Mouse (Mus musculus): ENCODE results near the gene Tmem213. TPM values are rescaled to one million over a fixed set of nuclear protein-coding genes. Genes with fewer than 3 reads are reported as not detected.
A peak's percentile ranks its signal among the peaks of the same experiment; 100 is the strongest.

The Tmem213 gene
- total RNA-seq (2021) = not detected

DNA sequence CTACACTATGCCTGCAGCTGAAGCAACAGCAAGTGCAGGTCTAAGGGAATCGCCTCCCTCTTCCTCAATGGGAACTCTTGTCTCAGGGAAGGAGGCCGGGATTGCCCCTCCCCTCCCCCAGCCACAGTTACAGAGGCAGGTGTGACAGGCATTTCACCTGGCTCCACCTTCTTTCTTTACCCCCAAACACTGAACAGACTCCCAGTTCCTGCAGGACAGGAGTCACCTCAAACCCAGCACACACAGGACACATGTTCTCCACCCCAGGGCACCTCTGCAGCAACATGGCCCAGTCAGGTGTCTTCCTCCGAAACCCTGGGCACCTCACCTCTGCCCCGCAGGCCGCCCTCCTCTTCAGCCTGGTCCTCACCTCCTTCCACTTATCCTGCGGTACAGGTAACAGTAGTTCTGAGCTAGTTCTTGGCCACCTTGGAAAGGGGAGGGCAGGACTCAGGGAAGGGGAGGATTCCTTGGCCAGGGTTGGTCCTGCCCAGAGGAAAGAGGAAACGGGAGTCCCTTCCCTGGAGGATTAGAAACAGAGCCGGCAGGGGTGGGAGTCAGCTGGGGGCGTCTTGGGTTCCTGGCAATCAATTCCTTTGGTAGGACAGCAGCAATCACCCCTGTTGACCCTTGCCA is at the start of gene Tmem213:
Tmem213 (plus strand) TSS at position 96 of the 636 bp plus-strand sequence.
- no peak for DNase-seq

- DNase-seq = no peak
Measured at GRCm38 (mm10) chr6:38064621-38065020, 44.4 kb upstream of the Tmem213 start.

DNA sequence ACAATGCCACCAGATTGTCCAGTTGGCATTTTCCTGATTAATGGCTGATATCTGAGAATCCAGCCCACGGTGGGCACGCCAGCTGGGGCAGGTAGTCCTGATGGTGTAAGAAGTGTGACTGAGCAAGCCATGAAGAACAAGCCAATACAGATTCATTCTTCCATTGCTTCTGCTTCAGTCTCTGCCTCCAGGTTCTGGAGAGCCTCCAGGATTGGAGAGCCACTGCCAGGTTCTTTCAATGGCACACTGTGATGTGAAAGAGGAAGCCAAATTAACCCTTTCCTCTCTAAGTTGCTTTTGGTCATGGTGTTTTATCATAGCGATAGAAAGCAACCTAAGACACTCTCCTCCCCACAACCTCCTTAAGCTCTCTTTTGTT is 43.9 kb upstream of the Tmem213 start:
- no peak for DNase-seq

DNA sequence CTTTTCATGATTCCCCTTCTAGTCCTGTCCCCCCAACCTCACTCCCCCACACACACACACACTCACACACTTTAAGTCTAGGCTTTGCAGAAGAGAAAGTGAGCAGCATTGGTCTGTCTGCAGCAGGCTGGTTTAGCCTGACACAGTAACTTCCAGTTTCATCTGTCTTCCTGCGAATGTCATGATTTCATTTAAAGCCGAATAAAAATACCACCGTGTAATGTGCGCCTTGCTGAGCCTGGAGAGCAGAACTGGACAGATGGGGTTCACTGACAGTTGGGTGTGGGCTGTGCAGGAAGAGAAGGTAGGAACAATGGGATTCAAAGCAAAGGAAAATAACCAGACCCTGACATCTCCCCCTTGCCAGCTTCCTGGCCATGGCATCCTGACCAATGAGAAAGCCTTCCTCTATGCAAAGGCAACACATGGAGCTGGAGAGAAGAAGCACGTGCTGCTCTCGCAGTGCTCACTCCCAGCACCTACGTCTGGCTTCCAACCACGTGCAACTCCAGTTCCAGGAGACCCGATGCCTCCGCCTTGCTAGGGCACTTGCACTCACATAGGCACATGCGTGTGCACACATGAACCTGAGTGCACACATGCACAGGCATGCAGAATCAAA is 43.4 kb upstream of the Tmem213 start:
- no peak for DNase-seq

GRCm38 (mm10) chr6:38066215-38066614 is 42.8 kb upstream of the Tmem213 start:
- DNase-seq = peak; percentile 69

- no peak for DNase-seq
Measured at GRCm38 (mm10) chr6:38071256-38071655, 37.8 kb upstream of the Tmem213 start.

- no peak for DNase-seq
Measured at GRCm38 (mm10) chr6:38072137-38072796, 36.8 kb upstream of the Tmem213 start.

DNA sequence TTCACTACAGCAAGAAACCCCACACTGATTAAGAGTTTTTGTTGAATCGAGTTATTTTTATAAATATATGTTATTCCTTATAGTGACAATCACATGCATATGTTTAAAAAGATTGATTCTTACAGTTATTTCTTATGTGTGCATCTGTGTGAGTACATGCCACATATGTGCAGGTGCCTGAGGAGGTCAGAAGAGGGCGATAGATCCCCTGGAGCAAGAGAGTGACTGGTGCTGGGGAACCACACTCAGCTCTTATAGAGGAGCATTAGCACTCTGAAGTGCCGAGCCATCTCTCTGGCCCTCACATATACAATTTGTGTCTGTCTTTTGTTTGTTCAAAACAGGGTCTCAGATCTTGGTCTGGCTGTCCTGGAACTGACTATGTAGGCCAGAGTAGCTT is 35.5 kb upstream of the Tmem213 start:
- DNase-seq = no peak

DNA sequence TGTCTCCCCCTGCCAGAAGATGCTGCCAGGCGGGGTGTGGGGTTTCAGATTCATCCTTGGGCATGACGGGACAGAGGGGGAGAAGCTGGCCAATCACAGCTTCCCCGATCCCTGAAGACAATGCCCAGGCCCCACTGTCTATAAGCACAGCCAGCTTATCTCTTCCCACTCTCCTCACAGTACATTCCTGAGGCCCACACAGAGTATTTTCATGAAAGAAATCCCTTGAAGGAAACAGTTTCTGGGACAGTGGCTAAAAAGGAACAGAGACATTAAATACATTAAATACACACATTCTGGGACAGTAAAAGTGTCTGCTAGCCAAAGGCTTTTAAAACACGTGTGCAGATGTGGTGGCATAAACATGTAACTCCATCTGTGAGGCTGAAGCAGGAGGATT is 28.7 kb upstream of the Tmem213 start:
- no peak for DNase-seq

DNA sequence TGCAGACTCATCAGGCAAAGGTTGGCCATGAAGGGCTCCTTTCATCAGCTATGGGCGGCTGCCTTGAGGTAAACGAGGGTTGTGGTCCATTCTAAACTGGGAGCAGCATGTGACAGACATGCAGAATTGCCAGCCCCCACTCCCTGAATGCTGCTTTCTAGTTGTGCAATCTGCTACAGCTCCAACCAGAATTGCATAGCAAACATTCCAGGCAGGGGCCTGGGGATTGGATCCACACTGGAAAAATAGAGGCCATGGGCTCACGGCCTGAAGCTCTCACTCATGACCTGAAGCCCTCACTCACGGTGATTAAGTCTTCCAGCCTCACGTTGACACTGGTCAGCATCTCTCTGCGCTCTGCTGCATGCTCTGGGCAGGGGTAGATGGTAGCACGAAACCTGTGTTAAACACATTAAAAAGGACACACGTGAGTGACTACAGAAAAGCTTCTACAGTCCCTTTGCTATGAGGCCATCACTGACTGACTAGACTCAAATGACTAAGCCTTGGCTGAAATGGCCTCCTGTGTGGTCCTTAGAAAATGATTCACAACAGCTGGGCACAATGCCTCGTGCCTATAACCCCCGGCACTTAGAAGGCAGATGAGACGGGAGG is 27.2 kb upstream of the Tmem213 start:
- peak; percentile 31 for DNase-seq

- DNase-seq = no peak
Measured at GRCm38 (mm10) chr6:38083204-38083603, 25.9 kb upstream of the Tmem213 start.

- no peak for DNase-seq
Measured at GRCm38 (mm10) chr6:38087242-38088026, 21.6 kb upstream of the Tmem213 start.

GRCm38 (mm10) chr6:38092539-38092938 is 16.5 kb upstream of the Tmem213 start:
- no peak for DNase-seq

DNA sequence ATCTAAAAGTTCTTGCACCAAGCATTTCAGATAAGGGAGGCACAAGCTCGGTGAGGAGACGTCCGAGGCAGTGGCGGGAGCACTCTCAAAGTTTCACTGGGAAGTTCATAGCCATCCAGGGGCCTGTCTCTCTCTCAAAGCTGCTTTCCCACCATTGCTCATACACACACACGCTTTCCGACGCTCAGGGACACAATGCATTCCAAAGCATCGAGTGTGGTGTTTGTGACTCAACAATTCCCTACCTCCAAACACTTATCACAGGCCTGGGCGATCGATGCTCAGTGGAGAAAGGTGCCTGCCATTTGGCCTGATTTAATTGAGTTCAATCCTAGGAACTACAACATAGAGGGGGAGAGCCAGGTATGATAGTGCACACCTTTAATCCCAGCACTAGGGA is 14.4 kb upstream of the Tmem213 start:
- no peak for DNase-seq

DNA sequence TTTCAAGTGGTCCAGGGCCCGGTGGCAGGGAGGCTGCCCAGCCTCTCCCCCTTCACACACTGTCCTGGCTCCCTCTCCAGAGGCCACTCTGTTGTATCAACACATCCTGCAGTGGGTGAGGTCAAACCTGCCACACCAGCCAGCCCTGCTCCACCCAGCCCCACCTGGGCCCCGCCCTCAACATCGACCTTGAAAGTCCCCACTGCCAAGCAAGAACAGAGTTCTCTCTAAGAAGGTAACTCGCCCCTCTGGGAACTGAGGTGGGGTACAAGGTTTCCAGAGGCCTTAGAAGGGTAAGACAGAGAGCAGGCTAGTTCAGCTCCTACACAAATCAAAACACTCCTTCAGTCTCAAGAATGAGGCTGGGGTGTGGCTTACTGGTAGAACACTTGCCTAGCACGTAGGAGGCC is 12.1 kb upstream of the Tmem213 start:
- DNase-seq = no peak

DNA sequence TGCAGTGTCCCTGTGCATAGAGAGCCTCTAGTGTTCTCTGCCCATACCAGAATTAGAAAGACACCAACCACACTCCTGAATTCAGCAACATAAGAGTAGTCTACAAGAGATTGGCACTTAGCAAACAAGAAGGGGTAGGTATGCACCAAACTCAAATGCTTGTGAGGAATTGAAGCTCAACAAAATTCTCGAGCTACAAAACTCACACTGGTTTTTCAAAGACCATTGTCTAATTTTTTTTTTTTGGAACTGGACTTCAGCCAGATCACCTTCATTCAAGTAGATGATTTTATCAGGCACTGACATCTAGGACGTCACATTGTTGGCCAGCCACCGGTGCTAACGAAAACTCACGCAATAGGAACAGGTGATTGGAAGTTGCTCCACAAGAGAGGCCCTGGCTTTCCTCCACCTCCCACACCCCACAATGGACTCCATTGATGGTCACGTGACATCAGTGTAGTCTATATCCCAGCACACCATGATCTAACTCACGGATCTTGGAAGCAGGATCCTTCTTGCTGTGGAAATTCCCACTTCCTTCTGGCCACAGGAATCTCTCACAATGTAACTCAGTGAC is 6.7 kb upstream of the Tmem213 start:
- DNase-seq = no peak

DNA sequence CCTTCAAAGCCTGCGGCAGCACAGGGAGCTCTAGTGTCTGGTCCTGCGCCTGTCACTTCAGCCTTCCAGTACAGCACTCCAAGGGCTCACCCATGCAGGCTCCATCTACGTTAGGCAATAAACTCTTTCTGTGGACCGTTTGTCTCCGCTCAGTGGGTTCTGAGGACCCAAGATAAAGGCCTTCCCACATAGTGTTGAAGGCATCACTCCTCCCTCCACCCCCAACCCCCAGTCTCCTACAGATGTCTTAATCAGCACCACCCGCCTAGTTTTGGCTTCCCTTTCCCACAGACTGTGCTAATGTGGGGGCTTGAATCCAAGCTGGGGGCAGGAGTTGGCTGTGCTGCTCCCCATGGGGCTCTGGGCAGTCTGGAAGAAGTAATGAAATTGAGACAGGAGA is 5.3 kb upstream of the Tmem213 start:
- peak; percentile 24 for DNase-seq

GRCm38 (mm10) chr6:38105924-38106323 is 3.1 kb upstream of the Tmem213 start:
- DNase-seq = no peak

DNA sequence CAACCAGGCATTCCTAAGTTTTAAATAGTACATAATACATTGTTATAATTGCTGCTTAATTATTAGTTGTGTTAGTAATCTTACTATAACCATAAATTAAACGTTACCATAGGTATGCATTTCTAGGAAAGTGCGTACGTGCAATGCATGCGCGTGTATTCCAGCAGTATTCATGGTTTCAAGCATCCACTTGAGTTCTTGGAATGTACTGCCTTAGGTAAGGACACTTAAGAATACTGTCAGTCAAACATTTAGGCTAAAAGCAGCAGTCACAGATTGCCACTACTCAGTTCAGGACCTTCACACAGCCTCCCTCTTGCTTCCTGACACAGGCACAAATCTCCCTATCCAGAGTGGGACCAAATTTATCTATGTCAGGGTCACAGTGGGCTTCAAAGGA is 606 bp upstream of the Tmem213 start:
- DNase-seq = no peak

DNA sequence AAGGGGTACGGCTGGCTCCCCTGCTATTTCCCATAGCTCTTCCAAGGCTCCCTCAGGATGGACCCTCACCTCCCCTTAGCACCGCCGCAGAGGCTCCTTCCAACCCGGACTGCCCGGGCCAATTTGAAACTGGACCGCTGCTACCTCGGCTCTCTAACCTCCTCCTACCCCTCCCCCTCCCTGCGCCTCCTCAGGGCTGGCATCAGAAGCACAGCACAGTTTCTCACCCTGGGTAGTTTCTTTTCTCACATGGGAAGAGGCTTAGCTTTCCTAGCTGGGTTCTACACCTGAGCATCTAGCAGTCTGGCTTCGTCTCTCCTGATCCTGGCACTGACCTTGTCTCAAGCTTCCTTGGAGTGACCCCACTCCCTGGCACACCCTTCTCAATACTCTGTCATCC is 816 bp downstream of the Tmem213 start:
- no peak for DNase-seq

DNA sequence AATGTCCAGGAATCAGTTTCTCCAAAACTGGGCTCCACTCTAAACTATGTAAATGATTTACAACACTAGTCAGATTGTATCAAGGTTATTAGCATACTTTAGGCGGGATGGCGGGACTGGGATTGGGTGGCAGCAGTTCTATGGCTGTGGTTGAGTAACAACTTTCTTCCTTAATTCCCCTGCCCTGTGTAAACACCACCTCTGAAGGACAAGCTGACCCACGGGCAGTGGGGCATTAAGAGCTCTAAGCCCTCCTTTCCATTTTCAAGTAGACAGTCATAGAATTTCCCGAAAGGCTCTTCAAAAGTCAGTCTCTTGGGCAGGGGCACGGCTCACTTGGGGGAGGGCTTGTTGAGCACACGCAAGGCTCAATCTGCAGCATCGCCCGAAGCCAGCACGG is 1.8 kb downstream of the Tmem213 start:
- DNase-seq = no peak

DNA sequence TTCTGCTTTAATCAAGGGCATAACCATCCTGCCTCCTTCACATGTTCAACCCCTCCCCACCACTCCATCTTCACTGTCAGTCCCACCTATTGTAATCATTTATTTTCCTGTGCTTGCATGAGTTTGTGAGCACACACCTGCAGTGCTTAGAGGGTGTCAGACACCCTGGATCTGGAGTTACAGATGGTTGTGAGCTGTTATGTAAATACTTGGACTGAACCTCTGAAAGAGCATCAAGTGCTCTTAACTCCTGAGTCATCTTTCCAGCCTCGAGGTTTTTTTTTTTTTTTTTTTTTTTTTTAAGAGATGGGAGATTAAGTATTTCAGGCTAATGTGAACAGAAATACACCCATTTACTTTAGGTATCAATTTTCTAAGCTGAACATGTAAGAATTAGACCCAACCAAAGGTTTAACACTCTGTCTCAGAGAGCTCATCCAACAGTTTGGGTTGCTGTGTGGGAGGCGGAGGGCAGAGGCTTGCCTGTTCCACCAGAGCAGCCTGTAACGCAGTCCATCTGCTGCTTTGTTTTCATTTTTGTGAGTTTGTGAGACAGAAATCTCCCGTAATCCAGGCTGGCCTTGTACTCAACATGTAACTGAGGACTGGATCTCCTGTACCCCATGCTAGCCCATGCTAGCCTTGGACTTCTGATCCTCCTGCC is 7.2 kb downstream of the Tmem213 start:
- DNase-seq = no peak

All from heart, postnatal 4 days (tissue).